In the genomic region with DNA sequence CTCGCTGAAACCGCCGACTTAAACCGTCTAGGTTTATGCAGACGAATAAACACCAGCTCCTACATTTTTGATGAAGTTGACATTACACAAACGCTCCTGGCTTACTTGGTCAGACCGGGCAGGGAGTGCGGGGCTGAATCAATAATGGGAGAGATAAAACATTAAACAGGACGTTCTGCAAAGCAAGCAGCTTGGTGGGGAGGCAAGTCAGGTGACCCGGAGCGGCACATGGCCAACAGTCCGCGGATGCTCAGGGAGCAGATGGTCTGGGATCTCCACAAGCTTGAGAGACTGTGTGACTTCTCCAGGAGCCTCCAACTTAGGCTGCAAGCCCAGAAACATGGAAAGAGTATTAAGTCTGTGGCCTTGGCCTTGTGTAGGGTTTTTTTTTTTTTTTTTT, we compare ENCODE assay signal across 9 mouse cellular contexts.
DNase-seq lines count a peak whose midpoint lies in the region; ATAC-seq and TF ChIP-seq lines count a peak whose summit lies in the region.
"Had no signal": no experiment of that assay in that cellular context is flagged by ENCODE, and none has a peak within 500 bp of the region (broad histone marks: within the 10 kb centered on the region; RNA-seq: fewer than 3 reads in every experiment).

No protein-coding gene starts in this region.

- H3K27me3 ChIP-seq in embryonic facial prominence, embryonic 14.5 days (replicated peaks; ENCODE audit: control insufficient read depth, insufficient read depth, low read length), result no peaks in the 10 kb centered on the region
- H3K27me3 ChIP-seq in embryonic facial prominence, embryonic 10.5 days (replicated peaks; ENCODE audit: low read depth, poor library complexity, severe bottlenecking), result peaks cover 16% of the 10 kb centered on the region
- 0 out of 2 replicates have a peak, but pooled peaks cover 3% of the 10 kb centered on the region for H3K27me3 ChIP-seq in midbrain, postnatal 0 days (ENCODE audit: insufficient read depth, low read length)
- no peaks in the 10 kb centered on the region for H3K27me3 ChIP-seq in midbrain, embryonic 15.5 days (replicated peaks)

- 66% methylated on average over 13 of the region's 13 CpGs for WGBS in embryonic facial prominence, embryonic 14.5 days
- 80% methylated on average over 13 of the region's 13 CpGs for WGBS in embryonic facial prominence, embryonic 10.5 days
- 51% methylated on average over 13 of the region's 13 CpGs for WGBS in midbrain, postnatal 0 days
- 51% methylated on average over 13 of the region's 13 CpGs for WGBS in midbrain, embryonic 15.5 days

- H3K4me3 ChIP-seq in embryonic facial prominence, embryonic 14.5 days (ENCODE audit: low read depth, low read length), result no peak overlapping the region
- H3K4me3 ChIP-seq in embryonic facial prominence, embryonic 10.5 days, result no peak overlapping the region
- H3K4me3 ChIP-seq in midbrain, postnatal 0 days (ENCODE audit: low read depth, low read length), result no peak overlapping the region
- no peak overlapping the region for H3K4me3 ChIP-seq in midbrain, embryonic 15.5 days
- H3K4me3 ChIP-seq: myocyte had no signal

- intact Hi-C loops in heart, postnatal 10 days (cut with DNase I), result no loop called here

- no peaks in the 10 kb centered on the region for H3K9me3 ChIP-seq in embryonic facial prominence, embryonic 14.5 days (ENCODE audit: control insufficient read depth, low read length)
- no peaks in the 10 kb centered on the region for H3K9me3 ChIP-seq in embryonic facial prominence, embryonic 10.5 days
- no peaks in the 10 kb centered on the region for H3K9me3 ChIP-seq in midbrain, postnatal 0 days (ENCODE audit: low read length)
- no peaks in the 10 kb centered on the region for H3K9me3 ChIP-seq in midbrain, embryonic 15.5 days

- 0 out of 2 replicates have a peak overlapping the region, but pooled peaks have one; percentile 21 for H3K27ac ChIP-seq in embryonic facial prominence, embryonic 14.5 days (replicated peaks; ENCODE audit: low read depth, low read length)
- no peak overlapping the region for H3K27ac ChIP-seq in embryonic facial prominence, embryonic 10.5 days (replicated peaks)
- no peak overlapping the region for H3K27ac ChIP-seq in midbrain, postnatal 0 days (ENCODE audit: low read depth, low read length)
- H3K27ac ChIP-seq in midbrain, embryonic 15.5 days, result no peak overlapping the region

- H3K9ac ChIP-seq in embryonic facial prominence, embryonic 14.5 days (ENCODE audit: low read depth, low read length), result no peak overlapping the region
- H3K9ac ChIP-seq in midbrain, postnatal 0 days (replicated peaks; ENCODE audit: low read length, poor library complexity, severe bottlenecking), result no peak overlapping the region
- no peak overlapping the region for H3K9ac ChIP-seq in midbrain, embryonic 15.5 days

- H3K36me3 ChIP-seq in embryonic facial prominence, embryonic 14.5 days (ENCODE audit: control insufficient read depth, insufficient read depth, low read length), result no peaks in the 10 kb centered on the region
- no peaks in the 10 kb centered on the region for H3K36me3 ChIP-seq in embryonic facial prominence, embryonic 10.5 days (replicated peaks)
- no peaks in the 10 kb centered on the region for H3K36me3 ChIP-seq in midbrain, postnatal 0 days (ENCODE audit: insufficient read depth, low read length)
- H3K36me3 ChIP-seq in midbrain, embryonic 15.5 days (replicated peaks), result no peaks in the 10 kb centered on the region

- no peak for TF ChIP-seq CTCF in midbrain, postnatal 0 days (IDR thresholded peaks at IDR 0.05)

- no peak for ATAC-seq in embryonic facial prominence, embryonic 14.5 days (ENCODE audit: low read depth)
- no peak for ATAC-seq in midbrain, postnatal 0 days (ENCODE audit: low FRiP score)
- no peak for ATAC-seq in midbrain, embryonic 15.5 days (replicated peaks)

- DNase-seq in embryonic facial prominence, embryonic 14.5 days (ENCODE audit: low spot score), result peak; percentile 64
- no peak for DNase-seq in embryonic facial prominence, embryonic 10.5 days (ENCODE audit: low spot score)
- DNase-seq in midbrain, postnatal 0 days (ENCODE audit: low spot score), result peak; percentile 85
- peak; percentile 65 to 69 for DNase-seq in heart, postnatal 10 days
- peak; percentile 45 for DNase-seq in retina, embryonic 14.5 days (ENCODE audit: low spot score)
- no peak for DNase-seq in natural killer cell, adult 2 months (ENCODE audit: low spot score in 2 of 2)
- no peak for DNase-seq in thymus, postnatal 10 days (ENCODE audit: low spot score in 2 of 2)

- no peak overlapping the region for H3K4me2 ChIP-seq in embryonic facial prominence, embryonic 14.5 days (ENCODE audit: low read depth, low read length)
- H3K4me2 ChIP-seq in midbrain, postnatal 0 days (ENCODE audit: low read depth, low read length, poor library complexity, severe bottlenecking), result no peak overlapping the region
- no peak overlapping the region for H3K4me2 ChIP-seq in midbrain, embryonic 15.5 days

- H3K4me1 ChIP-seq in embryonic facial prominence, embryonic 14.5 days (ENCODE audit: control insufficient read depth, insufficient read depth, low read length), result no peaks in the 10 kb centered on the region
- H3K4me1 ChIP-seq in embryonic facial prominence, embryonic 10.5 days, result peaks cover 21% of the 10 kb centered on the region
- no peaks in the 10 kb centered on the region for H3K4me1 ChIP-seq in midbrain, postnatal 0 days (ENCODE audit: insufficient read depth, low read length)
- peaks cover 7% of the 10 kb centered on the region for H3K4me1 ChIP-seq in midbrain, embryonic 15.5 days

Comparison
In these comparisons a context has a peak if more than half of its experiments do, and no peak if none do; other contexts are left out.
1. DNase-seq: peak in embryonic facial prominence, embryonic 14.5 days (single experiment), midbrain, postnatal 0 days (single experiment), heart, postnatal 10 days (2 of 2) and retina, embryonic 14.5 days (single experiment); none in embryonic facial prominence, embryonic 10.5 days (single experiment), natural killer cell, adult 2 months (0 of 2) and thymus, postnatal 10 days (0 of 2).